Mouse (Mus musculus): Measurements from ENCODE around the gene Tmem206. TPM values are rescaled to one million over a fixed set of nuclear protein-coding genes. Genes with fewer than 3 reads are reported as not detected.

The Tmem206 gene
- total and polyA plus RNA-seq, 3 experiments, result 3.7 to 22.6 (median 9.2) TPM

DNA sequence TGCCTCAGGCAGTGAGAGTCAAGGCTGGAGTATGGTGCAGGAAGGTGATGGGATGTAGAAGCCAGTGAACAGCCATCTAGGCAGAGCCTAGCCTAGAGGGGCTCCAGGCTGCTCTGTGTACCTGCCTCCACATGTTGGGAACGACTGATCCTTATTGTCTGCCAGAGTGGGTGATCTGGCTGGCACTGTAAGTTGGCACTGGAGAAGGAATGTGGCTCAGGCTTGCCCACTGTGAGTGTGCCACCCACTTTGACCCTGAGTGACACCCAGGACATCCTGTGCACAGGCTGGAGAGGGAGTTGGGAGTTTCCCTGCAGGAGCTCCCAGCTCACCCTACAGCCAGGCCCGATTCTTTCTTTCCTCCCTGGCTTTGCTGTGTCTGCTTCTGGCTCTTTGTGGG is 14.2 kb downstream of the Tmem206 start:
- no peaks in the 10 kb centered on the region for H3K9me3 ChIP-seq (replicated peaks)
- no peak overlapping the region for H3K4me3 ChIP-seq (ENCODE audit: low read depth, low read length)
- ATAC-seq (ENCODE audit: extremely low read depth, insufficient number of reproducible peaks, low FRiP score, poor library complexity, severe bottlenecking) (no peak), DNase-seq (ENCODE audit: low spot score) (no peak)
- peaks cover 4% of the 10 kb centered on the region; the same call in 1 of the 2 replicates for H3K4me1 ChIP-seq (ENCODE audit: insufficient read depth, low read depth, low read length)
- H3K36me3 ChIP-seq (replicated peaks), result peaks cover 90% of the 10 kb centered on the region
- no peaks in the 10 kb centered on the region for H3K27me3 ChIP-seq (ENCODE audit: insufficient read depth, low read length)
- TF ChIP-seq GATA1 (IDR thresholded peaks at IDR 0.05; ENCODE audit: borderline replicate concordance, low read length) (no peak), CTCF (IDR thresholded peaks at IDR 0.05; ENCODE audit: low read depth, low read length) (no peak), POLR2AphosphoS5 (IDR thresholded peaks at IDR 0.05; ENCODE audit: insufficient replicate concordance, low read depth, low read length) (no peak), GATA2 (IDR thresholded peaks at IDR 0.05; ENCODE audit: borderline replicate concordance, low read depth, low read length) (no peak), TAL1 (conservative IDR thresholded peaks at IDR 0.05; ENCODE audit: low read depth, low read length) (no peak)

DNA sequence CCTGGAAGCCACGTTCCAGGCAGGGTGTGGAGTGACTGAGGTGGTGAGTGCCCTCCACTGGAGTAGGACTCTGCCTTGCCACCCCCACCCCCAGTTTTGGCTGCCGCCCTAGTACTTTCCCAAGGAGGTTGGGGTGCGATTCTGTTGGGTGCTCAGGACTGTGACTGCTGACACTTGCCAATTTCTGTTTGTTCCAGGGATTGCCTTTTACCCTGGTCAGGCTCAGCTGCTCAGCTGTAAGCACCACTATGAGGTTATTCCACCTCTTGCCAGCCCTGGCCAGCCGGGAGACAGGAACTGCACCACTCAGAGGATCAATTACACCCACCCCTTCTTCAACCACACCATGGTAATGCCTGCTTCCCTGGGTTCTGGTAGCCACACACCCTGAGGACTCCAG is 14.8 kb downstream of the Tmem206 start:
- TF ChIP-seq GATA1 (IDR thresholded peaks at IDR 0.05; ENCODE audit: borderline replicate concordance, low read length) (no peak), GATA2 (IDR thresholded peaks at IDR 0.05; ENCODE audit: borderline replicate concordance, low read depth, low read length) (no peak), CTCF (IDR thresholded peaks at IDR 0.05; ENCODE audit: low read depth, low read length) (no peak), TAL1 (conservative IDR thresholded peaks at IDR 0.05; ENCODE audit: low read depth, low read length) (no peak)
- no peak overlapping the region for H3K4me3 ChIP-seq (ENCODE audit: low read depth, low read length)
- H3K27me3 ChIP-seq (ENCODE audit: insufficient read depth, low read length), result no peaks in the 10 kb centered on the region
- peaks cover 4% of the 10 kb centered on the region; the same call in 1 of the 2 replicates for H3K4me1 ChIP-seq (ENCODE audit: insufficient read depth, low read depth, low read length)
- peaks cover 95% of the 10 kb centered on the region for H3K36me3 ChIP-seq (replicated peaks)
- DNase-seq (ENCODE audit: low spot score) (no peak), ATAC-seq (ENCODE audit: extremely low read depth, insufficient number of reproducible peaks, low FRiP score, poor library complexity, severe bottlenecking) (no peak)
- no peaks in the 10 kb centered on the region for H3K9me3 ChIP-seq (replicated peaks)

DNA sequence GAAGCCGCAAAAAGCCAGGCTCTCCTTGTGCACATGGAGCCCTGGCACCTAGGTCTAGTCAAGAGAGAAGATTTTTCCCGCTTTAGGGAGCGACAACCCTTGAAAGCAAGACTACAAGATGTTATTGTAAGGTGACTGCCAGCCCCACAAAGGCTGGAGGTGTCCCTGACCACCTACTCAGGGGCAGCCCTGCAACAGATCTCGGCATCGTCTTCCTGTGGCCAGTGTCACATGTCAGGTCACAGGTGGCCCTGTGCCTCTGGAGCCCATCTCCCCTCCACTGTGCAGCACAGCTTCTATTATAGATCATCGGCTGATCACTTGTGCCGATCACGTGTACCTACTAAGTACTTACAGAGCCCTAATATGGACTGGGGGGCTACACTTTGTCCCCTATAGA is 21.9 kb downstream of the Tmem206 start:
- no peak for DNase-seq (ENCODE audit: low spot score)
- Histone ChIP-seq H3K36me3 (replicated peaks) (peaks cover 90% of the 10 kb centered on the region), H3K4me1 (ENCODE audit: insufficient read depth, low read depth, low read length) (no peaks in the 10 kb centered on the region), H3K9me3 (replicated peaks) (peaks cover 3% of the 10 kb centered on the region), H3K4me3 (ENCODE audit: low read depth, low read length) (no peak overlapping the region), H3K27me3 (ENCODE audit: insufficient read depth, low read length) (no peaks in the 10 kb centered on the region)
- ATAC-seq (ENCODE audit: extremely low read depth, insufficient number of reproducible peaks, low FRiP score, poor library complexity, severe bottlenecking), result no peak
- no peak for TF ChIP-seq POLR2AphosphoS5 (IDR thresholded peaks at IDR 0.05; ENCODE audit: insufficient replicate concordance, low read depth, low read length)
- TF ChIP-seq CTCF (IDR thresholded peaks at IDR 0.05; ENCODE audit: low read depth, low read length), result no peak
- TF ChIP-seq TAL1 (conservative IDR thresholded peaks at IDR 0.05; ENCODE audit: low read depth, low read length), result no peak
- no peak for TF ChIP-seq GATA1 (IDR thresholded peaks at IDR 0.05; ENCODE audit: borderline replicate concordance, low read length)
- TF ChIP-seq GATA2 (IDR thresholded peaks at IDR 0.05; ENCODE audit: borderline replicate concordance, low read depth, low read length), result no peak

DNA sequence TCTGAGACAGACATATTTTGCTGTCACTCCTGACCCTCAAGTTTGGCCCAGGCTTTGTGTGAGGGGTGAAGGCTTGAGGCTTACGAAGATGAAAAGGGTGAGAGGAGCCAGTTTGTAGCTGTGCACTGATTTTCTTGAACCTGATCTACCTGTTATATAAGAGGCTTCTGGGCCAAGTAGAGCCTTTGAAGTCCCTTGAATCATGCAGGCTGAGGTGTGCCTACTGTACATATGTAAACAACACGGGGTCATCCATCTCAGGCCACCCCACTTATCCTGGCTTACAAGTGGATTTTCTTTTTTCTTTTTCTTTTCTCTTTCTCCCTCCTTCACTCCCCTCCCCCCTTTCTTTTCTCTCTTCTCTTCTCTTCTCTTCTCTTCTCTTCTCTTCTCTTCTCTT is 22.9 kb downstream of the Tmem206 start:
- no peak for ATAC-seq (ENCODE audit: extremely low read depth, insufficient number of reproducible peaks, low FRiP score, poor library complexity, severe bottlenecking)
- Histone ChIP-seq H3K4me1 (ENCODE audit: insufficient read depth, low read depth, low read length) (no peaks in the 10 kb centered on the region), H3K9me3 (replicated peaks) (peaks cover 3% of the 10 kb centered on the region), H3K4me3 (ENCODE audit: low read depth, low read length) (no peak overlapping the region), H3K36me3 (replicated peaks) (peaks cover 88% of the 10 kb centered on the region), H3K27me3 (ENCODE audit: insufficient read depth, low read length) (no peaks in the 10 kb centered on the region)
- DNase-seq (ENCODE audit: low spot score), result no peak
- TF ChIP-seq CTCF (IDR thresholded peaks at IDR 0.05; ENCODE audit: low read depth, low read length), result no peak
- no peak for TF ChIP-seq GATA2 (IDR thresholded peaks at IDR 0.05; ENCODE audit: borderline replicate concordance, low read depth, low read length)
- TF ChIP-seq GATA1 (IDR thresholded peaks at IDR 0.05; ENCODE audit: borderline replicate concordance, low read length), result no peak
- TF ChIP-seq TAL1 (conservative IDR thresholded peaks at IDR 0.05; ENCODE audit: low read depth, low read length), result no peak
- no peak for TF ChIP-seq POLR2AphosphoS5 (IDR thresholded peaks at IDR 0.05; ENCODE audit: insufficient replicate concordance, low read depth, low read length)

DNA sequence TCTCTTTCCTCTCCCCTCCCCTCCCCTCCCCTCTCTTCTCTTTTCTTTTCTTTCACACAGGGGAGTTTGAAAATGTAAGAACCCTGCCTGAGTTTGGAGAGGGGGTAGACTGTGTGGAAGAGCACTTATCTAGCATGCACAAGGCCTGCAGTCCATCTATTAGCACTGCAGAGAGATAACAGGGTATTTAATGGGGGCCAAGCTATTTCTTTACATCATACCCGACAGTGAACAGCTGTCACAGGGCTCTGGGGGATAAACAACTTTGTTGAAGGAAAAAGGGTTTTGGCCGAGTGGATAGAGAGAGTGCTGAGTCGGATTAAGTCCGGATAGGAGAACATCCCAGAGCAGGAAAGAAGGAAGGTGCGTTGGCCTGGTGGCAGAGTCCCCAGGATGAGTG is 23.3 kb downstream of the Tmem206 start:
- no peaks in the 10 kb centered on the region for H3K27me3 ChIP-seq (ENCODE audit: insufficient read depth, low read length)
- TF ChIP-seq GATA2 (IDR thresholded peaks at IDR 0.05; ENCODE audit: borderline replicate concordance, low read depth, low read length) (no peak), CTCF (IDR thresholded peaks at IDR 0.05; ENCODE audit: low read depth, low read length) (no peak), GATA1 (IDR thresholded peaks at IDR 0.05; ENCODE audit: borderline replicate concordance, low read length) (no peak), POLR2AphosphoS5 (IDR thresholded peaks at IDR 0.05; ENCODE audit: insufficient replicate concordance, low read depth, low read length) (no peak), TAL1 (conservative IDR thresholded peaks at IDR 0.05; ENCODE audit: low read depth, low read length) (no peak)
- H3K4me3 ChIP-seq (ENCODE audit: low read depth, low read length), result no peak overlapping the region
- H3K4me1 ChIP-seq (ENCODE audit: insufficient read depth, low read depth, low read length), result no peaks in the 10 kb centered on the region; the same call in 1 of the 2 replicates
- H3K36me3 ChIP-seq (replicated peaks), result peaks cover 88% of the 10 kb centered on the region
- DNase-seq (ENCODE audit: low spot score) (no peak), ATAC-seq (ENCODE audit: extremely low read depth, insufficient number of reproducible peaks, low FRiP score, poor library complexity, severe bottlenecking) (no peak)
- peaks cover 3% of the 10 kb centered on the region for H3K9me3 ChIP-seq (replicated peaks)

DNA sequence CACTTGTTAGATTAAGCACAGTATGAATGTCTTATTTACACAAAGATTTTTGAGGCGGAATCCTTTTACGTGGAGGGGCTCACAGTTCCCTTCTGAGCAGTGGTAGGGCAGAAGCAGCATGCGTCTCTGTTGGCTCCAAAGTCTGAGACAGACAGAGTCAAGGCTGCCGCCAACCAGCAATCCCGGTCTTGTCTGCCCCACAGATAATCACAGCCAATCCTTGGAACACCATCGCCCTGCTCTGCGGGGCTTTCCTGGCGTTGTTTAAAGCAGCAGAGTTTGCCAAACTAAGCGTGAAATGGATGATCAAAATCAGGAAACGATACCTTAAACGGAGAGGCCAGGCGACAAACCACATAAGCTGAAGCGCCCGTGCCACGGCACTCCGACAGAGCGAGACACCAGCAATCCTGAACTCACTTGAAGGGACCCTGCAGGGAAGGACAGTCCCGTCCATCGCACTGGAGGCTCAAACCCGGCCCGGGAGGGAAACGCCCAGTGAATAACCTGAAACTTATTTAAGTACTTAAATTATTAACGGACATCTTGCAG is 23.9 kb downstream of the Tmem206 start:
- ATAC-seq (ENCODE audit: extremely low read depth, insufficient number of reproducible peaks, low FRiP score, poor library complexity, severe bottlenecking) (no peak), DNase-seq (ENCODE audit: low spot score) (no peak)
- TF ChIP-seq POLR2AphosphoS5 (IDR thresholded peaks at IDR 0.05; ENCODE audit: insufficient replicate concordance, low read depth, low read length), result no peak
- no peak for TF ChIP-seq GATA2 (IDR thresholded peaks at IDR 0.05; ENCODE audit: borderline replicate concordance, low read depth, low read length)
- Histone ChIP-seq H3K4me1 (ENCODE audit: insufficient read depth, low read depth, low read length) (no peaks in the 10 kb centered on the region; the same call in 1 of the 2 replicates), H3K9me3 (replicated peaks) (peaks cover 3% of the 10 kb centered on the region), H3K27me3 (ENCODE audit: insufficient read depth, low read length) (no peaks in the 10 kb centered on the region), H3K36me3 (replicated peaks) (peaks cover 90% of the 10 kb centered on the region), H3K4me3 (ENCODE audit: low read depth, low read length) (no peak overlapping the region)
